8 mouse cellular contexts compared by ENCODE assay signal in the genomic region with DNA sequence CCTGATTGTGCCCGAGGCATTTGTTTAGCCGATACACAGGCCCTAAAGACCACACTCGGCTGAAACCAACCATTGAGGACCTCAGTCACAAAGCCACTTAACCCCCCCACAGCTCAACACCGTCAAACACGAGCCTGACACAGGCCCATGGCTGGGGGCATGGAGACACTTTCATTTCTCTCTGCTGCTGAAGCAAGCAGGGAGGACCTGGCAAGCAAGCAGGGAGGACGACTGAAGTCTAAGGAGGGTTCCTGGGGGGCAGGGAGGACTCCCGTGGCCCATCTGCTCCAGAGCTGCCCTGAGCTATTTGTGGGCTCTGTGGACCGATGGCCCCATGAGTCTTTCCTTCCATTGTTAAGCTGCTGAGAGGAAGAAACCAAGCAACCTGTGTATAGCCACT. TPM values are rescaled to one million over a fixed set of nuclear protein-coding genes. Genes with fewer than 3 reads are reported as not detected.
DNase-seq lines count a peak whose midpoint lies in the region; ATAC-seq and TF ChIP-seq lines count a peak whose summit lies in the region.

No protein-coding gene starts in this region.

- peaks cover 26% of the 10 kb centered on the region for H3K36me3 ChIP-seq in lung, embryonic 14.5 days (ENCODE audit: insufficient read depth)
- H3K36me3 ChIP-seq in forebrain, embryonic 11.5 days (ENCODE audit: control insufficient read depth, insufficient read depth, low read length): peaks cover 7% of the 10 kb centered on the region; the same call in 1 of the 2 replicates
- H3K36me3 ChIP-seq in limb, embryonic 12.5 days: peaks cover 36% of the 10 kb centered on the region

- DNase-seq in lung, embryonic 14.5 days: no peak
- no peak for DNase-seq in lung, postnatal 14 days
- no peak for DNase-seq in forebrain, embryonic 11.5 days (ENCODE audit: low spot score)
- DNase-seq in adrenal gland, adult 8-10 months: no peak
- DNase-seq in frontal cortex, postnatal 36 days (ENCODE audit: low spot score in 2 of 2): no peak

- no peaks in the 10 kb centered on the region for H3K9me3 ChIP-seq in lung, embryonic 14.5 days (ENCODE audit: low read depth, low read length)
- no peaks in the 10 kb centered on the region for H3K9me3 ChIP-seq in forebrain, embryonic 11.5 days (ENCODE audit: control insufficient read depth, low read length)
- no peaks in the 10 kb centered on the region for H3K9me3 ChIP-seq in limb, embryonic 12.5 days

- no peak for TF ChIP-seq CTCF in lung, embryonic 14.5 days (IDR thresholded peaks at IDR 0.05; ENCODE audit: low read depth)
- no peak for TF ChIP-seq CTCF in olfactory bulb, adult 2 months (IDR thresholded peaks at IDR 0.05; ENCODE audit: insufficient read depth, low read depth, low read length)

- WGBS in lung, embryonic 14.5 days: 19% methylated on average over 8 of the region's 8 CpGs
- 19% methylated on average over 8 of the region's 8 CpGs for WGBS in forebrain, embryonic 11.5 days
- 26% methylated on average over 8 of the region's 8 CpGs for WGBS in limb, embryonic 12.5 days
- WGBS in olfactory bulb, adult 2 months: 16% methylated on average over 8 of the region's 8 CpGs

- H3K27me3 ChIP-seq in lung, embryonic 14.5 days (ENCODE audit: insufficient read depth, low read length): no peaks in the 10 kb centered on the region
- H3K27me3 ChIP-seq in forebrain, embryonic 11.5 days (ENCODE audit: control insufficient read depth, insufficient read depth, low read length): no peaks in the 10 kb centered on the region
- no peaks in the 10 kb centered on the region for H3K27me3 ChIP-seq in limb, embryonic 12.5 days

- no peak overlapping the region for H3K4me3 ChIP-seq in lung, embryonic 14.5 days (ENCODE audit: low read depth, low read length)
- no peak overlapping the region for H3K4me3 ChIP-seq in forebrain, embryonic 11.5 days (ENCODE audit: low read depth, low read length)
- no peak overlapping the region for H3K4me3 ChIP-seq in limb, embryonic 12.5 days (replicated peaks)
- no peak overlapping the region for H3K4me3 ChIP-seq in olfactory bulb, adult 2 months (ENCODE audit: insufficient read depth, low read depth, low read length)

- peak overlapping the region; percentile 96 for H3K27ac ChIP-seq in lung, embryonic 14.5 days (ENCODE audit: low read depth)
- peak overlapping the region; percentile 84 for H3K27ac ChIP-seq in forebrain, embryonic 11.5 days (ENCODE audit: low read depth, low read length)
- H3K27ac ChIP-seq in limb, embryonic 12.5 days: peak overlapping the region; percentile 86
- peak overlapping the region; percentile 51 for H3K27ac ChIP-seq in olfactory bulb, adult 2 months (ENCODE audit: insufficient read depth, low read depth, low read length)

- peak overlapping the region; percentile 54 for H3K4me2 ChIP-seq in lung, embryonic 14.5 days
- H3K4me2 ChIP-seq in forebrain, embryonic 11.5 days (ENCODE audit: low read depth, low read length, severe bottlenecking): no peak overlapping the region
- peak overlapping the region; percentile 46; the same call in 1 of the 2 replicates for H3K4me2 ChIP-seq in limb, embryonic 12.5 days

- H3K4me1 ChIP-seq in lung, embryonic 14.5 days (ENCODE audit: insufficient read depth): peaks cover 50% of the 10 kb centered on the region
- H3K4me1 ChIP-seq in forebrain, embryonic 11.5 days (replicated peaks; ENCODE audit: control insufficient read depth, insufficient read depth, low read length): peaks cover 29% of the 10 kb centered on the region
- peaks cover 54% of the 10 kb centered on the region for H3K4me1 ChIP-seq in limb, embryonic 12.5 days (replicated peaks)
- H3K4me1 ChIP-seq in olfactory bulb, adult 2 months (ENCODE audit: control insufficient read depth, insufficient read depth, low read length): peaks cover 50% of the 10 kb centered on the region

- ATAC-seq in lung, embryonic 14.5 days (ENCODE audit: insufficient read depth): no peak
- ATAC-seq in forebrain, embryonic 11.5 days (replicated peaks; ENCODE audit: low FRiP score): no peak
- ATAC-seq in limb, embryonic 12.5 days (ENCODE audit: insufficient number of reproducible peaks, insufficient read depth, low FRiP score, low TSS enrichment, low read depth): no peak
- ATAC-seq in CD4-positive, CD25-positive, alpha-beta regulatory T cell, adult 4 months: no peak

- no peak for TF ChIP-seq POLR2A in olfactory bulb, adult 2 months (IDR thresholded peaks at IDR 0.05; ENCODE audit: insufficient read depth, low read depth, low read length)

- H3K9ac ChIP-seq in lung, embryonic 14.5 days: peak overlapping the region; percentile 1; the same call in 1 of the 2 replicates
- H3K9ac ChIP-seq in forebrain, embryonic 11.5 days (ENCODE audit: low read length): peak overlapping the region; percentile 28
- 0 out of 2 replicates have a peak overlapping the region, but pooled peaks have one; percentile 19 for H3K9ac ChIP-seq in limb, embryonic 12.5 days (replicated peaks)

RNA-seq across cellular contexts. Expression of a gene that starts 20.1 kb away (rescaled TPM):
- polyA plus RNA-seq in lung, embryonic 14.5 days (2014; fragmentation: Nextera tagmentation; extraction: Ambion mirVana): 34.8 and 39.3 TPM in 2 replicates
- polyA plus RNA-seq in forebrain, embryonic 11.5 days (2014; fragmentation: Nextera tagmentation; extraction: Ambion mirVana): 60.2 and 61.4 TPM in 2 replicates
- 40.7 and 41.6 TPM in 2 replicates for polyA plus RNA-seq in limb, embryonic 12.5 days (2016; fragmentation: Nextera tagmentation; extraction: Ambion mirVana)
- polyA plus RNA-seq in olfactory bulb, adult 2 months (2012; ENCODE audit: insufficient read depth, insufficient read length, low replicate concordance, missing spikeins): not detected in 2 replicates
- 100 to 1,000 TPM in 1 of 4 experiments, 10 to 100 TPM in 3; 76.1 to 101 (median 91.9) TPM for total RNA-seq in adrenal gland, adult 8-10 months (2022)
- polyA plus RNA-seq in CD4-positive, CD25-positive, alpha-beta regulatory T cell, adult 4 months (2017; shearing (Covaris generic)): 10 to 100 TPM; 17.8 to 22.1 TPM

RNA-seq across cellular contexts. Expression of a gene that starts 38.5 kb away (rescaled TPM):
- polyA plus RNA-seq in lung, embryonic 14.5 days (2014; fragmentation: Nextera tagmentation; extraction: Ambion mirVana): 9.1 and 9.3 TPM in 2 replicates
- 7.3 and 8.6 TPM in 2 replicates for polyA plus RNA-seq in forebrain, embryonic 11.5 days (2014; fragmentation: Nextera tagmentation; extraction: Ambion mirVana)
- 7.9 and 9.9 TPM in 2 replicates for polyA plus RNA-seq in limb, embryonic 12.5 days (2016; fragmentation: Nextera tagmentation; extraction: Ambion mirVana)
- not detected in 2 replicates for polyA plus RNA-seq in olfactory bulb, adult 2 months (2012; ENCODE audit: insufficient read depth, insufficient read length, low replicate concordance, missing spikeins)
- 10 to 100 TPM; 13.2 to 29.8 (median 22.8) TPM for total RNA-seq in adrenal gland, adult 8-10 months (2022)
- 10 to 100 TPM; 11.0 to 12.1 TPM for polyA plus RNA-seq in CD4-positive, CD25-positive, alpha-beta regulatory T cell, adult 4 months (2017; shearing (Covaris generic))

Comparison
In these comparisons a context has a peak if more than half of its experiments do, and no peak if none do; other contexts are left out.
1. RNA of a gene that starts 20.1 kb away (polyA plus RNA-seq): 60.2 to 61.4 TPM in forebrain, embryonic 11.5 days, 40.7 to 41.6 TPM in limb, embryonic 12.5 days, 34.8 to 39.3 TPM in lung, embryonic 14.5 days and 17.8 to 22.1 TPM in CD4-positive, CD25-positive, alpha-beta regulatory T cell, adult 4 months; not detected in olfactory bulb, adult 2 months; every median in the first group is over 10 times any median in the second.
2. Peak in every context shown above with its lines, with median percentiles within 50 percentile points of each other: H3K27ac ChIP-seq and H3K9ac ChIP-seq.